Mouse (Mus musculus) left cerebral cortex, adult 11 months (tissue): ENCODE measurements around the gene Ccn2.

ENCODE experiments used
- DNase-seq: peaks from one replicate; pipeline ENCODE4 v3.0.0; 2022; ENCODE audit warnings: low spot score

Gene Ccn2

GRCm38 (mm10) chr10:24641416-24642140 is 46.3 kb downstream of the Ccn2 start:
- DNase-seq = no peak

GRCm38 (mm10) chr10:24642796-24643580 is 47.7 kb downstream of the Ccn2 start:
- no peak for DNase-seq

DNA sequence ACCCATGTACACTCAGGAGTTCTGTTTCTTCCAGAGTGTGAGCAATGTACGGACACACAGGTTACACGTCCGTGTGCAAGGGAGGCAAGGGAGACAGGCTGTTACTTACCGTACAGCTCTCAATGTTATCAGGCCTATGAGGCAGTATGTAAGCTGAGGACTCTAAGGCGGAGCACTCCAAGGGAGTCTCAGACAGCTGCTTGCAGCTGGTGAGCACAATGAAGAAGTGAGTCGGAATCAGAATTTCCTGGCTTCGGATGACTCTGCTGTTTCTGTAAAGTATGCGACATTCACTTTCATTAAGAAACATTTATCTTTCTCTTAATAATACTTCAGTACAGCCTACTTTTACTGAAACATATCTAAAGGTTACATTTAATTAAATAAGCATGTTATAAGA is 49.9 kb downstream of the Ccn2 start:
- DNase-seq = no peak
